Mouse (Mus musculus): ENCODE measurements around the gene Gm21671.
"Not testable (repeated sequence)": the region's sequence is repeated elsewhere in the genome, so short reads cannot be mapped to it uniquely, and the experiment has no call there.

Gene Gm21671

DNA sequence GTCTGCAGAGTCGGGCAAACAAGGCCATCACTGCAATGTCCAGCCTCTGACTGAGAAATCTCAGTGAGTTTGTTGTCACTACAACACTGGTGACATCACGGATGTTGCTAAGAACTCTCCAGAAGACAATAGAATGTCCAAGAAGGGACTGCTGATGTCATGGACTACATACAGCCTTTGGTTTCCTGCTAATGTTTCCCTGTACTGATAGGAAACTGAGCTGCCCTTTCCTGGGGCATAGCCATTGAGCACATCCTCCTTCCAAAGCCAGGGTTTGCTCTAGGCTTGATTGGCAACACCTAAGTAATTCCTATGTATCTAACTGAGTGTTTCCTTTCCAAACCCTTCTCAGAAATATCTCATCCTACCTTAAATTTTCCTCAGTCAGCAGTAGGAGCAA lies at the start of gene Gm21671:
Gene Gm21671, minus strand, starts transcription at position 101 of the 400 bp plus-strand sequence.
- not testable (repeated sequence) for DNase-seq

DNA sequence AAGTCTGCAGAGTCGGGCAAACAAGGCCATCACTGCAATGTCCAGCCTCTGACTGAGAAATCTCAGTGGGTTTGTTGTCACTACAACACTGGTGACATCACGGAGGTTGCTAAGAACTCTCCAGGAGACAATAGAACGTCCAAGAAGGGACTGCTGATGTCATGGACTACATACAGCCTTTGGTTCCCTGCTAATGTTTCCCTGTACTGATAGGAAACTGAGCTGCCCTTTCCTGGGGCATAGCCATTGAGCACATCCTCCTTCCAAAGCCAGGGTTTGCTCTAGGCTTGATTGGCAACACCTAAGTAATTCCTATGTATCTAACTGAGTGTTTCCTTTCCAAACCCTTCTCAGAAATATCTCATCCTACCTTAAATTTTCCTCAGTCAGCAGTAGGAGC lies 34.3 kb upstream of the Gm21671 start, which contains the start of gene Gm21698:
Gene Gm21698, minus strand, starts transcription at position 101 of the 400 bp plus-strand sequence.
- DNase-seq = not testable (repeated sequence)

DNA sequence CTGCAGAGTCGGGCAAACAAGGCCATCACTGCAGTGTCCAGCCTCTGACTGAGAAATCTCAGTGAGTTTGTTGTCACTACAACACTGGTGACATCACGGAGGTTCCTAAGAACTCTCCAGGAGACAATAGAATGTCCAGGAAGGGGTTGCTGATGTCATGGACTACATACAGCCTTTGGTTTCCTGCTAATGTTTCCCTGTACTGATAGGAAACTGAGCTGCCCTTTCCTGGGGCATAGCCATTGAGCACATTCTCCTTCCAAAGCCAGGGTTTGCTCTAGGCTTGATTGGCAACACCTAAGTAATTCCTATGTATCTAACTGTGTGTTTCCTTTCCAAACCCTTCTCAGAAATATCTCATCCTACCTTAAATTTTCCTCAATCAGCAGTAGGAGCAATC lies 18.3 kb upstream of the Gm21671 start, which contains the start of gene Gm21680:
Gene Gm21680, minus strand, starts transcription at position 101 of the 400 bp plus-strand sequence.
- not testable (repeated sequence) for DNase-seq

DNA sequence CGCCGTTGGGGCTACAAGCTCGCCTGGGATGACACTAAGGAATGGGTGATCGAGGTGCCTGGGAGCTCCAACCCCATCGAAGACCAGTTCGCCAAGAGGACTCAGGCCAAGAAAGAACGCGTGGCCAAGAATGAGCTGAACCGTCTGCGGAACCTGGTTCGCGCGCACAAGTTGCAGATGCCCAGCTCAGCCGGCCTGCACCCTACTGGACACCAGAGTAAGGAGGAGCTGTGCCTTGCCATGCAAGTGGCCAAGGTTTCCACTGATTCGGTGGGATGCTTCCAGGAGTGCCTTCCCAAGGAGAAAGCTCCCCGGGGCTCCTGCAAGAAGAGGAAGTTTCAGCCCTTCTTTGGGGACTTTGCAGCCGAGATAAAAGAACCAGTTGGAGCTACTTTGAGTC lies 2.8 kb upstream of the Gm21671 start:
- not testable (repeated sequence) for DNase-seq

DNA sequence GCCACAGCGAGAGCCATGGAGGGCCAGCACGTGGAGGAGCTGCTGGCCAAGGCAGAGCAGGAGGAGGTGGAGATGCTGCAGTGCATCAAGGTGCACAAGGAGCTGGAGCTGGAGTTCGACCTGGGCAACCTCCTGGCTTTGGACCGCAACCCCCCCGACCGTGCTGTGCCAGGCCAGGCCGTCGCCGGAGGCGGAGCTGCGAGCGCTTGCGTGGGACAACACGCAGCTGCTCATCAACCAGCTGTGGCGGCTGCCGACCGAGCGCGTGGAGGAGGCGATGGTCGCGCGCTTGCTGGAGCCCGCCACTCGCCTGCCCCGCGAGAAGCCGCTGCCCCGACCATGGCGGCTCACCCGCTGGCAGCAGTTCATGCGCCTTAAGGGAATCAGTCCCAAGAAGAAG lies 2.4 kb upstream of the Gm21671 start:
- not testable (repeated sequence) for DNase-seq

DNA sequence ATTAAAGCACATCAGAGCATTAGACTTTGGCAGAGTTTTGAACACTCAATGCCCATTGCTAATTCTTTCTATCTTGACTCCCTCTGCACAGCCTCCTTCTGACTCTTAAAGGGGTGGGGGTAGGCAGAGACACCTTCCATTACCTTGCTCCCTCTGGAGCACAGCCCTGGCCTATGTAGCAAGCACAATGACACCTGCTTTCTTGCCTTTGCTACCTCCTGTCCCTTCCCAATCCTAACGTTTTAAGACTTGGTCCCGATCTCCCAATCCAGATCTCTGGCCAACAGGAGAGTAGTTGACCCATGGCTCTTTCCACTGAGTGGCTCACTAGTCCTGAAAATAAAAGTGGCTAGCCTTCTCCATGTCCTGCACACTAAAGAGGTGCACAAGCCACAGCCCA lies 8.8 kb downstream of the Gm21671 start:
- DNase-seq = not testable (repeated sequence)

DNA sequence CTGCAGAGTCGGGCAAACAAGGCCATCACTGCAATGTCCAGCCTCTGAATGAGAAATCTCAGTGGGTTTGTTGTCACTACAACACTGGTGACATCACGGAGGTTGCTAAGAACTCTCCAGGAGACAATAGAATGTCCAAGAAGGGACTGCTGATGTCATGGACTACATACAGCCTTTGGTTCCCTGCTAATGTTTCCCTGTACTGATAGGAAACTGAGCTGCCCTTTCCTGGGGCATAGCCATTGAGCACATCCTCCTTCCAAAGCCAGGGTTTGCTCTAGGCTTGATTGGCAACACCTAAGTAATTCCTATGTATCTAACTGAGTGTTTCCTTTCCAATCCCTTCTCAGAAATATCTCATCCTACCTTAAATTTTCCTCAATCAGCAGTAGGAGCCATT lies 11.9 kb downstream of the Gm21671 start, which contains the start of gene Gm21663:
Gene Gm21663, minus strand, starts transcription at position 101 of the 400 bp plus-strand sequence.
- DNase-seq = not testable (repeated sequence)
